Mouse (Mus musculus) intestine, embryonic 14.5 days (tissue): ENCODE results near the gene Hexa. TPM values are rescaled to one million over a fixed set of nuclear protein-coding genes. Genes with fewer than 3 reads are reported as not detected.

ENCODE experiments used
- ATAC-seq: fragments of 200-750 bp; cut with Nextera tagmentation; replicated peaks from 2 replicates; pipeline ENCODE4 v1.8.0; 2017; ENCODE audit warnings: low read depth, moderate number of reproducible peaks, moderate TSS enrichment, moderate library complexity; ENCODE audit not compliant: low FRiP score, low TSS enrichment
- DNase-seq: peaks from one replicate; pipeline ENCODE4 v3.0.0-alpha.2; 2018; ENCODE audit warnings: low spot score
- H3K27ac ChIP-seq: fragments of 300-500 bp; sonication (generic); 2 replicates; pipeline ENCODE4 v1.5.1; 2014; ENCODE audit warnings: low read depth, mild to moderate bottlenecking, control low read depth
- H3K27me3 ChIP-seq: fragments of 300-500 bp; sonication (generic); replicated peaks from 2 replicates; pipeline ENCODE4 v1.6.1; 2014; ENCODE audit warnings: low read length, control low read depth; ENCODE audit not compliant: control insufficient read depth, insufficient read depth
- H3K36me3 ChIP-seq: fragments of 300-500 bp; sonication (generic); 2 replicates; pipeline ENCODE4 v1.6.1; 2014; ENCODE audit warnings: low read length, control low read depth; ENCODE audit not compliant: control insufficient read depth, insufficient read depth
- H3K4me1 ChIP-seq: fragments of 300-500 bp; sonication (generic); replicated peaks from 2 replicates; pipeline ENCODE4 v1.6.1; 2014; ENCODE audit warnings: low read length, control low read depth, mixed read lengths; ENCODE audit not compliant: control insufficient read depth, insufficient read depth
- H3K4me2 ChIP-seq: fragments of 300-500 bp; sonication (generic); 2 replicates; pipeline ENCODE4 v1.6.1; 2014; ENCODE audit warnings: low read length
- H3K4me3 ChIP-seq: fragments of 300-500 bp; sonication (generic); 2 replicates; pipeline ENCODE4 v1.5.1; 2014; ENCODE audit warnings: low read depth, low read length, control low read depth, mixed read lengths
- H3K9ac ChIP-seq: fragments of 300-500 bp; sonication (generic); 2 replicates; pipeline ENCODE4 v1.6.1; 2014; ENCODE audit warnings: mild to moderate bottlenecking, low read length
- H3K9me3 ChIP-seq: fragments of 300-500 bp; sonication (generic); 2 replicates; pipeline ENCODE4 v1.6.1; 2016; ENCODE audit warnings: low read length, control low read depth; ENCODE audit not compliant: control insufficient read depth
- whole genome bisulfite sequencing: fragments of 180-500 bp; shearing (Covaris S2); extraction: QIAGEN DNeasy Blood & Tissue Kit; methylation state at CpG from one replicate; pipeline ENCODE4 v1.1.7; 2014; 5-methylcytosine and 5-hydroxymethylcytosine counted together
- polyA plus RNA-seq: library from polyadenylated mRNA; unstranded; fragments of >200 nt; fragmentation: Nextera tagmentation; extraction: Ambion mirVana; gene quantifications from 2 replicates; pipeline ENCODE4 v1.2.1, GENCODE M21; 2014

Hexa gene
- polyA plus RNA-seq, 1 experiment from 2014 or later = 79.2 TPM

DNA sequence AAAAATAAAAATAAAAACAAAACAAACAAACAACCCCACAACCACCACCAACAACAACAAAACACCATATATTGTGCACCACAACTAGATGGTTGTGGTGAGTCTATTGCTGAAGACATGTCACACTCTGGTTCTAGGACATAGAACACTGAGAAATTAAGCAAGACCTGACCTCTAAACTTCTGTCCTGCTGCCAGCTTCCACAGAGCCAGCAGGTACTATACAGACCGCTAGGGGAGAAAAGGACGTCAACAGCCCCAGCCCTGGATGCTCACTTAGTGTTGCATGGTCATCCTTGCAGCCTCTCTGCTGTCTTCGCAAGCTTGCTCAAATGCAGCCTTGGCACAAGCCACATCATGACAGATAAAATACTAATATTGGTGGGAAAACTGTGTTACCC is 11.8 kb upstream of the Hexa start:
- ATAC-seq = no peak
- Histone ChIP-seq H3K9ac (no peak overlapping the region), H3K4me2 (no peak overlapping the region), H3K27me3 (no peaks in the 10 kb centered on the region), H3K4me1 (no peaks in the 10 kb centered on the region), H3K4me3 (no peak overlapping the region), H3K27ac (no peak overlapping the region), H3K36me3 (no peaks in the 10 kb centered on the region), H3K9me3 (no peaks in the 10 kb centered on the region)
- 86% methylated on average over 3 of the region's 3 CpGs for WGBS
- DNase-seq = no peak

DNA sequence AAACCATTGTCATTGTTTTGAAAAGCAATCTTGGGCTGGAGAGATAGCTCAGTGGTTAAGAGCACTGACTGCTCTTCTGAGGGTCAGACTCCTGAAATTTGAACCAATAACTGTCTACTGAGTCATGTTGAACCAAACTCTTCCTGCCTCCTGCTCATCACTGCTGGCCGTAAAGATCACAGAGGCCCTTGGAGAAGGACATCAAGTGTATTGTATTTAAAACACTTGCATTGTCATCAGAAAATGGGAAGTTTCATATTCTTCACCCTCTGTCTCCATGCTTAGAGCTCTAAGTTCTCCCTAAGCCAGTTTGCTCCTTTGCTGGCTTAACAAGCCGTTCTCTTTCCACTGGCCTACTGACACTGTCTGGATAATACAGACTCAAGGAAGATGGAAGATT is 11.1 kb upstream of the Hexa start:
- no peaks in the 10 kb centered on the region for H3K4me1 ChIP-seq
- H3K4me2 ChIP-seq = no peak overlapping the region
- DNase-seq (no peak), ATAC-seq (no peak)
- H3K27ac ChIP-seq = no peak overlapping the region
- 75% methylated on average over 2 of the region's 2 CpGs for WGBS
- no peaks in the 10 kb centered on the region for H3K9me3 ChIP-seq
- H3K27me3 ChIP-seq = no peaks in the 10 kb centered on the region
- no peaks in the 10 kb centered on the region for H3K36me3 ChIP-seq
- no peak overlapping the region for H3K4me3 ChIP-seq
- no peak overlapping the region for H3K9ac ChIP-seq

DNA sequence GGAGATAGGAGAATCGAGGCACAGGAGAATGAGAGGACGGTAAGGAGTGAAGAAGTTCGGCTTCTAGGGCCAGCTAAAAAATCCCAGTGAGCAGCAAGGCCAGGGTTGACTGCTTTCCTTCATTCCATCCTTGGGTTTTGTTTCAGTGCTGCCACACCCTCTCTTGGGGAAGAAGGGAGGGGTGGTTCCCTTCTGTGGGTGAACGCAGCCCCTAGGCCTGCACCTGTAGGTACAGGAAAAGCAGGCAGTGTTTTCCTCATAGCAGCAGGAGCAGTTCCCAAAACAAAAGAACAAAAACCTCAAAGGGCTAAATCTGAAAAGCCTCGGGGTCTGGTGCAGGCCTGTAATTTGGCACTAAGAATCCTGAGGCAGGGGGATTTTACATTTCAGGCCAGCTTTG is 7.7 kb upstream of the Hexa start:
- no peaks in the 10 kb centered on the region for H3K36me3 ChIP-seq
- no peaks in the 10 kb centered on the region for H3K27me3 ChIP-seq
- ATAC-seq = no peak
- H3K4me2 ChIP-seq = no peak overlapping the region
- no peak overlapping the region for H3K4me3 ChIP-seq
- WGBS = 54% methylated on average over 5 of the region's 5 CpGs
- H3K27ac ChIP-seq = no peak overlapping the region
- no peak overlapping the region for H3K9ac ChIP-seq
- H3K4me1 ChIP-seq = no peaks in the 10 kb centered on the region
- DNase-seq = no peak
- no peaks in the 10 kb centered on the region for H3K9me3 ChIP-seq

DNA sequence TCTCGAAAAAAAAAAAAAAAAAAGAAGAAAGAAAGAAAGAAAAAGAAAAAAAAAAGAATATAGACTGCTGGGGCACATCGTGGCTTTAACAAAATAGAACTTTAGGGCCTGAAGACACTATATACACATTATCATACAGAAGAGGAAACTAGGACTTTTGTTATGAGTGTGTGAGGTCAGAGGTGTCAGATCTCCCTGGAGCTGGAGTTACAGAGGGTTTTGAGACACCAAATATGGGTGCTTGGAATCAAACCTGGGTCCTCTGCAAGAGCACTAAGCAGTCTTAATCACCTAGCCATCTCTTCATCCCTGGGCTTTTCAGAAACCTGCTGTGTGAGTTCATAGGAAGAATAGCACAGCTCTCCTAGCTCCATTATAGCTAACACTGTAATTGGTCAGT is 5.9 kb upstream of the Hexa start:
- H3K36me3 ChIP-seq = no peaks in the 10 kb centered on the region
- H3K27me3 ChIP-seq = no peaks in the 10 kb centered on the region
- H3K4me2 ChIP-seq = no peak overlapping the region
- no peak overlapping the region for H3K4me3 ChIP-seq
- H3K9me3 ChIP-seq = no peaks in the 10 kb centered on the region
- H3K27ac ChIP-seq = no peak overlapping the region
- ATAC-seq (no peak), DNase-seq (no peak)
- WGBS = 74% methylated on average over 2 of the region's 2 CpGs
- H3K9ac ChIP-seq = no peak overlapping the region
- H3K4me1 ChIP-seq = no peaks in the 10 kb centered on the region

DNA sequence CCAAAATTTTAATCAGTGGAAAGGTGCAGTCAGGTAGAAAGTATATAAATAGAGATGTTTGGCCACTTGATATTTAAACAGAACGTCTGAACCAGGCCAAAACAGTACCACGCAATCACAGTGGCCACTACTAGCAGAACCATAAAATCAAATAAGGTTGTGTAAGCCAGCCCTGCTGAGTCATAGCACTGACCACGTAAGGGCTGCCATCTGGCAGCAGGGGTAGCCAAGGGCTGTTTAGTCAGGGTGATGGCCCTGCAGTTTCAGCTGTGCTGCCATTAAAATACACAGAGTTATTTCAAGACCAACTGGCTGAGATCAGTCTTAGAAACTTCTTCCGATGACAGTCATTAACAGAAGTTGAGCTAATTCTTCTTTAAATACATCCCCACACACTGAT is 5.5 kb upstream of the Hexa start:
- Histone ChIP-seq H3K36me3 (no peaks in the 10 kb centered on the region), H3K4me3 (no peak overlapping the region), H3K9me3 (no peaks in the 10 kb centered on the region), H3K27me3 (no peaks in the 10 kb centered on the region), H3K4me1 (peaks cover under 1% of the 10 kb centered on the region; the same call in 1 of the 2 replicates), H3K27ac (no peak overlapping the region), H3K4me2 (no peak overlapping the region), H3K9ac (no peak overlapping the region)
- no peak for DNase-seq
- WGBS = 73% methylated on average over 4 of the region's 4 CpGs
- ATAC-seq = no peak

DNA sequence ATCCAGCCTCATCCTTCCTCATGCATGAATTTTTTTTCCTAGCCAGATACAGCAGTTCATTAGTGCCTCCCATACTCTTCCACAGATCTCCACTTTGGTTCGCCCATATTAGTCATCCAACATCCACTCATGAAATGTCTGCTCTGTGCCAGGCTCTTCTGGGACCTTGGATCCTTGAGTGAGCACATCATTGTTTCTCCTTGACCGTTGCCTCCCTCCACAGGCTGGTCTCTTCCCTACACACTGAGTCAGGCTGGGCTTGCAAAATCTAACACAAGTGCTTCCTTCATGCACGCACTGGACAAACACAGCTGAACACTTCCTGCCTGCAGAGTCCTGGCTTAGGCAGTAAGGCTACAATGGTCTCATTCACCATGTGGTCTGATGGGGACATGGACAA is 1.7 kb upstream of the Hexa start:
- no peak for DNase-seq
- Histone ChIP-seq H3K9me3 (no peaks in the 10 kb centered on the region), H3K4me3 (no peak overlapping the region), H3K9ac (no peak overlapping the region), H3K36me3 (no peaks in the 10 kb centered on the region), H3K4me1 (peaks cover 12% of the 10 kb centered on the region), H3K27ac (no peak overlapping the region), H3K4me2 (no peak overlapping the region), H3K27me3 (no peaks in the 10 kb centered on the region)
- ATAC-seq = no peak
- 74% methylated on average over 3 of the region's 3 CpGs for WGBS

DNA sequence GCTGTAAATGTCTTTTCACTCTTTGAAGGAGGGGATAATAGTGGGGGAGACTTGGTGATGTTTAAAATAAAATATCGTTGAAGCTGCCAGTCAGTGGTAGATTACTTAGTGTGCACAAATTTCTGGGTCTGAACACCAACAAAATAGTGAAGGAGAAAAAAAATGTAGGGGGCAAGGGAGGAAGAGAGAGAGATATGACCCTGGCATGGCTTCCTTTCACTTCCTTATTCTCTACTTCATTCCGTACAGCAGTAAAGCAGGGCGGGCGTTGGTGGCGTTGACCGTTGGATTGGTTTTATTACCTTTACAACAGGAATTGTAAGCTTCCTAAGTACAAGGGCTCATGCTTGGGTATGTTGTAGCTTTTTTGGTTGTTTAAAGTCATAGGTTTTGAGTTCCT is 2.3 kb downstream of the Hexa start:
- Histone ChIP-seq H3K9ac (no peak overlapping the region), H3K27me3 (no peaks in the 10 kb centered on the region), H3K36me3 (no peaks in the 10 kb centered on the region), H3K4me1 (peaks cover 12% of the 10 kb centered on the region), H3K4me3 (no peak overlapping the region), H3K9me3 (no peaks in the 10 kb centered on the region), H3K4me2 (no peak overlapping the region), H3K27ac (no peak overlapping the region)
- ATAC-seq = no peak
- 66% methylated on average over 6 of the region's 6 CpGs for WGBS
- DNase-seq = no peak

DNA sequence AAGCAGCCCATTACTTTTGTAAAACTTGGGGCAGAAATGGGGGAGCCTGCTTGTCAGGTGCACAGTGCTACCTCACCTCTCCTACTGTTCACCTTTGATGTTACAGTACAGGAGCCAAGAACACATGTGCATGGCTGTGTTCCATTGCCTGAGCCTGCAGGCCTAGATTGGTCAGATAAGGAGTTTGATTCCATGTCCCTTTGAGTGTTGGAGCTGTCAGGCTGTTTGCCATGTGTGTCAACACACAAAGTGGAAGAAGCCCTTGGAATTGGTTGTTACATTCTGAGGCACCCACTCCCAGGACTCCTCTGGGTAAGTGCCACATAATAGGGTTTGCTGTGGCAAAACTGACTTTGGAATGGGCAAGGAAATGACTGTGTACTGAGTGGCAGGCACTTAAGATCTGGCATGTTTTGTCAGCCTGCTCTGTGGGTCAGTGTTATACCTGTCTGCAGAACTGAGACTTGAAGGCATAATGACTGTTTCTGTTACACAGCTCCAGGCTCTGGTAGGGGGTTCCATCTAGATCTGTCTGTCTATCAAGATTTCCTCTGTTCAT is 3.5 kb downstream of the Hexa start:
- Histone ChIP-seq H3K9me3 (no peaks in the 10 kb centered on the region), H3K9ac (no peak overlapping the region), H3K36me3 (no peaks in the 10 kb centered on the region), H3K4me3 (no peak overlapping the region), H3K4me2 (no peak overlapping the region), H3K27ac (no peak overlapping the region), H3K27me3 (no peaks in the 10 kb centered on the region), H3K4me1 (peaks cover 12% of the 10 kb centered on the region)
- ATAC-seq = no peak
- DNase-seq = no peak

DNA sequence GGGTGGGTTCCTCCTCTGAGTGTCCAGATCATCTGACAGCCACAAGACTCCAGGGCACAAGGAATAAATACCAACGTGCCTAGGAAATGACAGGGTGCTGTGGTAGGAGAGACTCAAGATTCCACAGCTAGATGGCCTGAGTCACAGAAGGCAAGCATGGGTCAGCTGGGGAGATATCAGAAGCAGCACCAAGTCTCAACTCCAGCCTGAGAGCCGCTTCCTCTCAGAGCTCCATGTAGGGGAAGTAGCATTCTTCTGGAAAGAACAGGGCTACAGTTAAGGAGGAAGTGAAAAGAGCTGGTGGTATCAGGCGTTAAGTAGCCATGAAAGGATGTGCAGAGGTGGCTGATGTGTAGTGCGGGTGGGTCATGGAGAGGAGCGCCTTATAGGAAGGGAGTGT is 5.4 kb downstream of the Hexa start:
- Histone ChIP-seq H3K27me3 (no peaks in the 10 kb centered on the region), H3K27ac (no peak overlapping the region), H3K9ac (no peak overlapping the region), H3K9me3 (no peaks in the 10 kb centered on the region), H3K4me1 (peaks cover 8% of the 10 kb centered on the region), H3K36me3 (no peaks in the 10 kb centered on the region), H3K4me2 (no peak overlapping the region), H3K4me3 (no peak overlapping the region)
- WGBS = 81% methylated on average over 5 of the region's 5 CpGs
- DNase-seq = no peak
- no peak for ATAC-seq
